Mouse (Mus musculus) left cerebral cortex, postnatal 10 days (tissue): ENCODE measurements at regions not wholly inside any gene's neighbourhood (a gene's known extent, or its start where the extent isn't known, plus 50 kb on each side); places are given as distances from the start of the nearest gene placed in this dataset.

Source experiments
- DNase-seq, 2 experiments: peaks; one replicate each; pipeline ENCODE4 v3.0.0; 2021 to 2022; ENCODE audit warnings: low spot score in 2 of 2, mixed read lengths in 1 of 2; ENCODE audit errors: extremely low spot score in 1 of 2
- intact Hi-C: fragments of 180-260 bp; cut with DNase I; formaldehyde crosslinking; loops from one replicate; pipeline ENCODE4 v1.15.1; 2025

DNA sequence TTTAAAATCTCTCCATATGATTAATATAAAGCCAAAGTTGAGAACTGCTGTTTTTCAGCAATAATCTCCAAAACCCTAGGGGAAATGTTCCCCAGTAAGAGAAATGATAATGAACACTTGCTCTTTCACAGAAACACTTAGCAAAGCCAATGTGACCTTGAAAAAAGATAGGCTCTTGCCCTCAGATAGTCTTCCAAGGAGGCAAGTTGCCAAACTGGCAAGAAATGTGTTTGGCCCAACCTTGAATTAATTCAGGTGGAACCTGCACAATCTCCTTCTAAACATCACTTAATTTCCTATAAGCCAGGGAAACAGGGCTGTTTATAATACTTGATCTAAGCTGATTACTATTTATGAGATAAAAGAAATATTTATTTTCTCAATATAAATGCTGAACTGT, 244.0 kb upstream of the Gnaz start:
- intact Hi-C loops: no loop called here
- no peak for DNase-seq

GRCm38 (mm10) chr10:74749446-74749845, 217.5 kb upstream of the Gnaz start:
- intact Hi-C loops: no loop called here
- no peak for DNase-seq

DNA sequence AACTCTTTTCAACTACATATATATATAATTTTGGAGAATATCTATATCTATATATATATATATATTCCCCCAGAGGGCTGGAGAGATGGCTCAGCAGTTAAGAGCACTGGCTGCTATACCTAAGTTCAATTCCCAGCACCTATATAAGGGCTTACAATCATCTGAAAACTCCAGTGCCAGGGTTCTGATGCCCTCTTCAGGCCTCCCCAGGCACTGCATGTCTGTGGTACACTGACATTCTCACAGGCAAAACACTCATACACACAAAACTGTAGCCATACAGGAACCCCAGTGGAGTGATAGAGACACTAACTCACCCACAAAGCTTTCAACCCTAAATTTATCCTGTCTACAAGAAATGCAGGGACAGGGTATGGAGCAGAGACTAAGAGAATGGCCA, 216.1 kb upstream of the Gnaz start:
- intact Hi-C loops: no loop called here

DNA sequence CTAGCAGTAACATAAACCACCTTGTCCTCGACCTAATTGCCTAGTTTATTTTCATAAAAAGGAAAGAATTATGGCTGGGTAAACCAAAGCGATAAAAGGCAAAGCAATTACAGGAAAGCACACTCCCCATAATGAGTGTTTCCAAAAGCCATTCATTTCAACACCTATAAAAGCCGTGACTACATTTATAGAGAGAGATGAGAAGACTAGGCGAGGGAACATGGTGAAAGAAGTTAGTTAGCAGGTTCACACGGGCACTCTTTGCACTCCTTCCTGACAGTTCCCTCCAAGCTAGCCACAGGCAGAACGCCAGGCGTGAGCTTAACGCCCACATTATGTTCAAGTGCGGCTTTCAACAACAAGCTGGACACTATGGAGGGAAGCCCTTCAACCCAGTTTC, 206.2 kb upstream of the Gnaz start:
- intact Hi-C loops: no loop called here
- no peak for DNase-seq

More for the DNA sequence above, 216.1 kb upstream of the Gnaz start:
- no peak for DNase-seq

GRCm38 (mm10) chr10:74789245-74789644, 177.7 kb upstream of the Gnaz start:
- DNase-seq: no peak
- intact Hi-C loops: no loop called here

GRCm38 (mm10) chr10:74789987-74790386, 177.0 kb upstream of the Gnaz start:
- intact Hi-C loops: no loop called here
- no peak for DNase-seq

GRCm38 (mm10) chr10:74823395-74823794, 143.6 kb upstream of the Gnaz start:
- DNase-seq: no peak
- intact Hi-C loops: no loop called here

DNA sequence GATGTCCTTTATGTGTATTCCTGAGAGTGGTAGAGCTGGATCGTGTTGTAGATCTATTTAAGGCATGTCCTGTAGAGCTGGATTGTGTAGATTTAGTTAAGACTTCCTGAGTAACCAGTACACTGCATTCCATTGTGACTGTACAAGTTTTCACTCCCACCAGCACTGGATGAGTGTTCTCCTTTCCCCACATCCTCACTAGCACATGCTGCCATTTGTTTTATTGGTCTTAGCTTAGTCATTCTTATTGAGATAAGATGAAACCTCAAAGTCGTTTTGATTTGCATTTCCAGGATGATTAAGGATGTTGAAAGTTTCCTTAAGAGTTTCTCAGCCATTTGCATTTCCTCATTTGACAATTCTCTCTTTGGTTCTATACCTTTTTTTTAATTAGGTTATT, 132.6 kb upstream of the Gnaz start:
- no peak for DNase-seq
- intact Hi-C loops: no loop called here

GRCm38 (mm10) chr10:74848372-74848771, 118.6 kb upstream of the Gnaz start:
- DNase-seq: peak; percentile 75 to 80
- intact Hi-C loops: loop anchor here (10.0 kb wide), 2 partner anchors 374 to 1744 kb away; no protein-coding TSS in a partner anchor

GRCm38 (mm10) chr10:74854991-74855664, 111.8 kb upstream of the Gnaz start:
- intact Hi-C loops: no loop called here

More at GRCm38 (mm10) chr10:74854991-74855664, 111.8 kb upstream of the Gnaz start:
- DNase-seq: peak in 1 of 2 experiments; percentile 4
